Mouse (Mus musculus): Measurements from ENCODE around the gene Plpp3. TPM values are rescaled to one million over a fixed set of nuclear protein-coding genes. Genes with fewer than 3 reads are reported as not detected.
A peak's percentile ranks its signal among the peaks of the same experiment; 100 is the strongest.

The Plpp3 gene
- polyA plus RNA-seq, 1 experiment from 2014 or later, result 51.7 TPM

- in situ Hi-C loops (cut with MboI; ENCODE audit: low pct_unique_long_range_greater_than_20kb), result loop anchor here (5.0 kb wide), 1 partner anchor 42 kb away; no protein-coding TSS in a partner anchor
- ATAC-seq (peak; percentile 73), DNase-seq (ENCODE audit: low read depth, low spot score) (peak; percentile 79)
- no peaks in the 10 kb centered on the region for H3K27me3 ChIP-seq
- ChIA-PET CTCF (interaction anchor here (0.9 kb wide), 1 partner anchor 9 kb away, joined by 3 read pairs; no protein-coding TSS in a partner anchor), POLR2A (no interaction called here)
- TF ChIP-seq CTCF (IDR thresholded peaks at IDR 0.05), result no peak
Measured at GRCm38 (mm10) chr4:105169826-105170810, 13.0 kb downstream of the Plpp3 start.

GRCm38 (mm10) chr4:105170811-105171401 lies 13.8 kb downstream of the Plpp3 start:
- in situ Hi-C loops (cut with MboI; ENCODE audit: low pct_unique_long_range_greater_than_20kb), result loop anchor here (5.0 kb wide), 1 partner anchor 41 kb away; no protein-coding TSS in a partner anchor
- DNase-seq (ENCODE audit: low read depth, low spot score) (no peak), ATAC-seq (peak; percentile 17)
- ChIA-PET POLR2A (no interaction called here), CTCF (interaction anchor here (0.9 kb wide), 1 partner anchor 10 kb away, joined by 3 read pairs; no protein-coding TSS in a partner anchor)
- H3K27me3 ChIP-seq, result no peaks in the 10 kb centered on the region
- no peak for TF ChIP-seq CTCF (IDR thresholded peaks at IDR 0.05)

- no peaks in the 10 kb centered on the region for H3K27me3 ChIP-seq
Measured at GRCm38 (mm10) chr4:105171432-105171831, 14.3 kb downstream of the Plpp3 start.

GRCm38 (mm10) chr4:105174778-105175177 lies 17.6 kb downstream of the Plpp3 start:
- no peak for DNase-seq (ENCODE audit: low read depth, low spot score)
- ChIA-PET CTCF (no interaction called here), POLR2A (no interaction called here)

More at GRCm38 (mm10) chr4:105171432-105171831, 14.3 kb downstream of the Plpp3 start:
- no peak for TF ChIP-seq CTCF (IDR thresholded peaks at IDR 0.05)
- ChIA-PET CTCF (interaction anchor here (0.9 kb wide), 1 partner anchor 11 kb away, joined by 3 read pairs; no protein-coding TSS in a partner anchor), POLR2A (no interaction called here)
- ATAC-seq (no peak), DNase-seq (ENCODE audit: low read depth, low spot score) (no peak)
- in situ Hi-C loops (cut with MboI; ENCODE audit: low pct_unique_long_range_greater_than_20kb), result loop anchor here (5.0 kb wide), 1 partner anchor 41 kb away; no protein-coding TSS in a partner anchor

GRCm38 (mm10) chr4:105175255-105176035 lies 18.3 kb downstream of the Plpp3 start:
- no peaks in the 10 kb centered on the region for H3K27me3 ChIP-seq
- ChIA-PET CTCF (no interaction called here), POLR2A (no interaction called here)
- DNase-seq (ENCODE audit: low read depth, low spot score) (no peak), ATAC-seq (no peak)
- in situ Hi-C loops (cut with MboI; ENCODE audit: low pct_unique_long_range_greater_than_20kb), result no loop called here
- TF ChIP-seq CTCF (IDR thresholded peaks at IDR 0.05), result no peak

More at GRCm38 (mm10) chr4:105174778-105175177, 17.6 kb downstream of the Plpp3 start:
- ATAC-seq, result no peak
- H3K27me3 ChIP-seq, result no peaks in the 10 kb centered on the region
- in situ Hi-C loops (cut with MboI; ENCODE audit: low pct_unique_long_range_greater_than_20kb), result loop anchor here (5.0 kb wide), 1 partner anchor 38 kb away; no protein-coding TSS in a partner anchor
- no peak for TF ChIP-seq CTCF (IDR thresholded peaks at IDR 0.05)

- H3K27me3 ChIP-seq, result no peaks in the 10 kb centered on the region
- ChIA-PET CTCF (interaction anchor here (1.0 kb wide), 1 partner anchor 24 kb away, joined by 3 read pairs; the partner anchor contains the start of gene Plpp3), POLR2A (interaction anchor here (0.6 kb wide), 1 partner anchor 159 kb away, joined by 3 read pairs; no protein-coding TSS in a partner anchor)
- ATAC-seq (no peak), DNase-seq (ENCODE audit: low read depth, low spot score) (no peak)
- no peak for TF ChIP-seq CTCF (IDR thresholded peaks at IDR 0.05)
- in situ Hi-C loops (cut with MboI; ENCODE audit: low pct_unique_long_range_greater_than_20kb), result no loop called here
Measured at GRCm38 (mm10) chr4:105181014-105181658, 24.0 kb downstream of the Plpp3 start.

GRCm38 (mm10) chr4:105181659-105182167 lies 24.6 kb downstream of the Plpp3 start:
- ChIA-PET CTCF (interaction anchor here (1.0 kb wide), 1 partner anchor 24 kb away, joined by 3 read pairs; the partner anchor contains the start of gene Plpp3), POLR2A (no interaction called here)
- DNase-seq (ENCODE audit: low read depth, low spot score) (no peak), ATAC-seq (no peak)
- H3K27me3 ChIP-seq, result no peaks in the 10 kb centered on the region
- TF ChIP-seq CTCF (IDR thresholded peaks at IDR 0.05), result no peak
- in situ Hi-C loops (cut with MboI; ENCODE audit: low pct_unique_long_range_greater_than_20kb), result no loop called here

- no peak for TF ChIP-seq CTCF (IDR thresholded peaks at IDR 0.05)
- DNase-seq (ENCODE audit: low read depth, low spot score), result no peak
- no peaks in the 10 kb centered on the region for H3K27me3 ChIP-seq
- in situ Hi-C loops (cut with MboI; ENCODE audit: low pct_unique_long_range_greater_than_20kb), result no loop called here
- POLR2A ChIA-PET, result interaction anchor here (0.6 kb wide), 1 partner anchor 1131 kb away, joined by 3 read pairs; no protein-coding TSS in a partner anchor
- ATAC-seq, result no peak
- CTCF ChIA-PET, result no interaction called here
Measured at GRCm38 (mm10) chr4:105182249-105182648, 25.1 kb downstream of the Plpp3 start.

- CTCF ChIA-PET, result interaction anchor here (0.8 to 1.6 kb wide), 2 partner anchors 27 to 45 kb away, joined by 3 to 4 read pairs; partner anchors contain the start of gene Plpp3
- ATAC-seq (no peak), DNase-seq (ENCODE audit: low read depth, low spot score) (no peak)
- POLR2A ChIA-PET, result no interaction called here
- no peak for TF ChIP-seq CTCF (IDR thresholded peaks at IDR 0.05)
- in situ Hi-C loops (cut with MboI; ENCODE audit: low pct_unique_long_range_greater_than_20kb), result no loop called here
- no peaks in the 10 kb centered on the region for H3K27me3 ChIP-seq
Measured at GRCm38 (mm10) chr4:105184490-105184889, 27.3 kb downstream of the Plpp3 start.
